Mouse (Mus musculus) heart, postnatal 0 days (tissue): ENCODE results near the gene Fn3k.

Experiments used
- CTCF ChIP-seq: IDR thresholded peaks from 2 replicates; pipeline ENCODE4 v1.5.1; 2016; ENCODE audit warnings: antibody characterized with exemption, control low read depth, low read depth
- EP300 ChIP-seq: IDR thresholded peaks from 2 replicates; pipeline ENCODE4 v1.6.1; 2016; ENCODE audit warnings: antibody characterized with exemption, low read depth

GRCm38 (mm10) chr11:121415351-121415750 is 19.4 kb upstream of the Fn3k start:
- no peak for TF ChIP-seq CTCF
- TF ChIP-seq EP300, result no peak
